9 mouse cellular contexts compared by ENCODE assay signal in the genomic region with DNA sequence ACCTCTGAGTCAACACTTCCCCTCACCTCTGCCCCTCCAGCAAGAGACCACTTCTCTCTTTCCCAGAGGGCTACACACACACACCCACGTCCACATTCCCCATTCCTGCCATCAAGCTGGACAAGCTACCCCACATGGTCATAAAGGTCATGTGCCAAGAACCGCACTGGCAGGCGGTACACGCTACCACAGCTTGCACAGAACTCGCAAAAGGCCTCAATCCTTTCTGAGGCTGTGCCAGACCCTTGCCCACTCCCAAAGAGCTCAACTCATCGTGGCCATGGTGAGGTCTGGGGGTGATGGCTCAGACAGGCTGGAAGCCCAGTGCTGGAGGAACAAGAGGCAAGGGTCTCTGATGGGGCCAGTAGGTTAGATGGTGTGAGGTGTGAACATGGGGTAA. TPM values are rescaled to one million over a fixed set of nuclear protein-coding genes. Genes with fewer than 3 reads are reported as not detected.
A peak's percentile ranks its signal among the peaks of the same experiment; 100 is the strongest.
DNase-seq lines count a peak whose midpoint lies in the region; ATAC-seq and TF ChIP-seq lines count a peak whose summit lies in the region.
"Had no signal": no experiment of that assay in that cellular context is flagged by ENCODE, and none has a peak within 500 bp of the region (broad histone marks: within the 10 kb centered on the region; RNA-seq: fewer than 3 reads in every experiment).

No protein-coding gene starts in this region.

- DNase-seq in heart, adult 11 months, result peak; percentile 95
- DNase-seq in heart, adult 18-20 months, result no peak
- DNase-seq in forebrain, embryonic 14.5 days (ENCODE audit: low spot score), result no peak
- DNase-seq in urinary bladder, postnatal 36 days (ENCODE audit: low spot score in 2 of 2), result no peak
- DNase-seq in right cerebral cortex, postnatal 10 days (ENCODE audit: low spot score in 2 of 2), result no peak
- no peak for DNase-seq in testis, postnatal 10 days (ENCODE audit: low spot score)
- DNase-seq: gastrocnemius, postnatal 10 days had no signal

- 89% methylated on average over 6 of the region's 6 CpGs for WGBS in forebrain, embryonic 14.5 days
- 69% methylated on average over 6 of the region's 6 CpGs for WGBS in limb, embryonic 15.5 days

- TF ChIP-seq CTCF in E14TG2a.4 (conservative IDR thresholded peaks at IDR 0.05; ENCODE audit: low read length), result no peak

- no peaks in the 10 kb centered on the region for H3K9me3 ChIP-seq in E14TG2a.4 (ENCODE audit: low read length)
- no peaks in the 10 kb centered on the region for H3K9me3 ChIP-seq in forebrain, embryonic 14.5 days (replicated peaks; ENCODE audit: control insufficient read depth, low read length)
- no peaks in the 10 kb centered on the region for H3K9me3 ChIP-seq in limb, embryonic 15.5 days

- no peak overlapping the region for H3K27ac ChIP-seq in forebrain, embryonic 14.5 days (ENCODE audit: low read depth, low read length)
- H3K27ac ChIP-seq in limb, embryonic 15.5 days, result no peak overlapping the region

- ATAC-seq in forebrain, embryonic 14.5 days, result no peak
- ATAC-seq in limb, embryonic 15.5 days (ENCODE audit: insufficient number of reproducible peaks, low FRiP score, low TSS enrichment, low read depth), result no peak

- peak overlapping the region; percentile 96; the same call in 1 of the 2 replicates for H3K9ac ChIP-seq in forebrain, embryonic 14.5 days (ENCODE audit: low read length)
- peak overlapping the region; percentile 91; the same call in 1 of the 2 replicates for H3K9ac ChIP-seq in limb, embryonic 15.5 days

- H3K27me3 ChIP-seq in E14TG2a.4 (ENCODE audit: insufficient read depth, low read length), result no peaks in the 10 kb centered on the region
- no peaks in the 10 kb centered on the region for H3K27me3 ChIP-seq in forebrain, embryonic 14.5 days (replicated peaks; ENCODE audit: control insufficient read depth, insufficient read depth, low read length)
- no peaks in the 10 kb centered on the region for H3K27me3 ChIP-seq in limb, embryonic 15.5 days

- peaks cover 89% of the 10 kb centered on the region for H3K4me1 ChIP-seq in E14TG2a.4 (replicated peaks; ENCODE audit: low read depth, low read length)
- peaks cover 8% of the 10 kb centered on the region for H3K4me1 ChIP-seq in forebrain, embryonic 14.5 days (ENCODE audit: control insufficient read depth, insufficient read depth, low read length)
- peaks cover 36% of the 10 kb centered on the region for H3K4me1 ChIP-seq in limb, embryonic 15.5 days

- peak overlapping the region; percentile 92 for H3K4me2 ChIP-seq in forebrain, embryonic 14.5 days (ENCODE audit: low read length)
- peak overlapping the region; percentile 65 for H3K4me2 ChIP-seq in limb, embryonic 15.5 days

- H3K36me3 ChIP-seq in E14TG2a.4 (ENCODE audit: insufficient read depth, low read length), result peaks cover 50% of the 10 kb centered on the region
- H3K36me3 ChIP-seq in forebrain, embryonic 14.5 days (ENCODE audit: control insufficient read depth, insufficient read depth, low read length), result peaks cover 3% of the 10 kb centered on the region; the same call in 1 of the 2 replicates
- peaks cover 25% of the 10 kb centered on the region for H3K36me3 ChIP-seq in limb, embryonic 15.5 days

- H3K4me3 ChIP-seq in E14TG2a.4 (replicated peaks; ENCODE audit: low read length), result peak overlapping the region; percentile 93
- peak overlapping the region; percentile 90; the same call in 1 of the 2 replicates for H3K4me3 ChIP-seq in forebrain, embryonic 14.5 days (ENCODE audit: low read depth, low read length)
- peak overlapping the region; percentile 86 for H3K4me3 ChIP-seq in limb, embryonic 15.5 days

RNA-seq across cellular contexts. Expression of gene Btbd2, which starts 2.0 kb away (rescaled TPM):
- total RNA-seq in heart, adult 18-20 months (2021), result 10 to 100 TPM; 43.2 to 46.1 TPM
- polyA plus RNA-seq in forebrain, embryonic 14.5 days (2014; fragmentation: Nextera tagmentation; extraction: Ambion mirVana), result 42.6 and 52.2 TPM in 2 replicates
- polyA plus RNA-seq in limb, embryonic 15.5 days (2015; fragmentation: Nextera tagmentation; extraction: Ambion mirVana), result 54.7 and 68.2 TPM in 2 replicates

RNA-seq across cellular contexts. Expression of gene Mknk2, which starts 23.0 kb away (rescaled TPM):
- total RNA-seq in heart, adult 18-20 months (2021), result 100 to 1,000 TPM; 185 to 204 TPM
- polyA plus RNA-seq in forebrain, embryonic 14.5 days (2014; fragmentation: Nextera tagmentation; extraction: Ambion mirVana), result 43.1 and 49.1 TPM in 2 replicates
- polyA plus RNA-seq in limb, embryonic 15.5 days (2015; fragmentation: Nextera tagmentation; extraction: Ambion mirVana), result 90.1 and 97.5 TPM in 2 replicates

RNA-seq across cellular contexts. Expression of gene Csnk1g2, which starts 32.2 kb away (rescaled TPM):
- total RNA-seq in heart, adult 18-20 months (2021), result 100 to 1,000 TPM; 121 to 132 TPM
- polyA plus RNA-seq in forebrain, embryonic 14.5 days (2014; fragmentation: Nextera tagmentation; extraction: Ambion mirVana), result 35.9 and 49.2 TPM in 2 replicates
- polyA plus RNA-seq in limb, embryonic 15.5 days (2015; fragmentation: Nextera tagmentation; extraction: Ambion mirVana), result 126 and 148 TPM in 2 replicates

RNA-seq across cellular contexts. Expression of gene Mob3a, which starts 46.9 kb away (rescaled TPM):
- total RNA-seq in heart, adult 18-20 months (2021), result 1 to 10 TPM; 7.5 to 8.0 TPM
- 35.7 and 37.2 TPM in 2 replicates for polyA plus RNA-seq in forebrain, embryonic 14.5 days (2014; fragmentation: Nextera tagmentation; extraction: Ambion mirVana)
- 55.8 and 57.7 TPM in 2 replicates for polyA plus RNA-seq in limb, embryonic 15.5 days (2015; fragmentation: Nextera tagmentation; extraction: Ambion mirVana)

RNA-seq across cellular contexts. Expression of gene Izumo4, which starts 47.1 kb away (rescaled TPM):
- total RNA-seq in heart, adult 18-20 months (2021), result 1 to 10 TPM; 2.5 to 2.6 TPM
- polyA plus RNA-seq in forebrain, embryonic 14.5 days (2014; fragmentation: Nextera tagmentation; extraction: Ambion mirVana), result 16.0 and 21.5 TPM in 2 replicates
- 25.9 and 31.0 TPM in 2 replicates for polyA plus RNA-seq in limb, embryonic 15.5 days (2015; fragmentation: Nextera tagmentation; extraction: Ambion mirVana)
